Mouse (Mus musculus) cerebellum, postnatal 4 days (tissue): ENCODE data around the gene B3gnt6.
"Not testable (repeated sequence)": the region's sequence is repeated elsewhere in the genome, so short reads cannot be mapped to it uniquely, and the experiment has no call there.

Experiments used
- DNase-seq, 2 experiments: peaks; one replicate each; pipeline ENCODE4 v3.0.0; 2022; ENCODE audit warnings: low spot score in 2 of 2, mixed read lengths in 1 of 2

The B3gnt6 gene

DNA sequence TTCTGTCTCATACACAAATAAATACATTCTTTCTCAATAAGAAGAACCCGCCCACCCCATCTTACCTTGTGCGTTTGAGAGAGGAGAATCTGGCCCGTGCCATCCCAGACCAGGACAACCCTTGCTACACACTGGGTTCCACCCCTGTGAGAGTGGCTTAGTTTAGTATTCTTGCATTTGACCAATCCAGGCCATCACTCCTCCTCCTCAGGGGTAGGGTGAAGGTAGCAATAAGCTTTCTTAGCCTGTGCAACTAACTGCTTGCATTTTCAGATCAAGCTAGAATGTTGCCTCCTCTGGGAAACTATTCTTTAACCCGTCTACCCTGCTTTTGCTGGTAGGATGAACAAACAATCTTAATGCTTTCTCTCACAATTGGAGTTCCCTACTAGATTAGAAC lies at the start of gene B3gnt6:
Gene B3gnt6 (minus strand): TSS at position 101 of the 400 bp plus-strand sequence.
- no peak for DNase-seq

DNA sequence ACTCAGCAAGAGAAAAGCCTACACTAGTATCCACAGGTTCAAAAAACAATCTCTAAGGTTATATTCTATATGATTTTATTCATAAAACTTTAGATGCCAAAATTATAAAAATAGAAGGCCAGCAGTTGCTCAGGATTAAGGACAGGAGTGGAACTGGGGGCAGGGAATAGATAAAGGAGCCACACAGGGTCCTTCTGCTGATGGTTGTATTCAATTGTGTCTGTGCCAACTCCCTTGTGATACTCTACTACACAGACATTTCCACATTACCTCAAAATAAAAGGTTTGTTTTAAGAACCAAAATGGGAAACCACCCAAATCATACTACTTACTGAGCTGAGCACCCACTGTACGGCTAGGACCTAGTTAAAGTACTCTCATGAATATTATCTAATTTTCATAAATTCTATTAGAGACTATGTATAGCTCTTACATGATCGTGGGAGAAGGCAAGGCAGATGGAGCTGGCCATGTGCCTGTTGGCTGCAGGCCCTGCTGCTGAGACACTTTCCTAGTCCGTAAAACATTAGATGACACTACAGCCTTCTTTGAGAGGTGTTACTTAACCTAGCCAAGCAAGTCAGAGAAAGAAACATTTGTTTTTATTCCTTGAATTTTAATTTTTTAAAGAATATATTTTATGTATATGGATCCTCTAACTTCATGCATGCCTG lies 37.5 kb upstream of the B3gnt6 start:
- peak in 1 of 2 experiments; percentile 71 for DNase-seq

DNA sequence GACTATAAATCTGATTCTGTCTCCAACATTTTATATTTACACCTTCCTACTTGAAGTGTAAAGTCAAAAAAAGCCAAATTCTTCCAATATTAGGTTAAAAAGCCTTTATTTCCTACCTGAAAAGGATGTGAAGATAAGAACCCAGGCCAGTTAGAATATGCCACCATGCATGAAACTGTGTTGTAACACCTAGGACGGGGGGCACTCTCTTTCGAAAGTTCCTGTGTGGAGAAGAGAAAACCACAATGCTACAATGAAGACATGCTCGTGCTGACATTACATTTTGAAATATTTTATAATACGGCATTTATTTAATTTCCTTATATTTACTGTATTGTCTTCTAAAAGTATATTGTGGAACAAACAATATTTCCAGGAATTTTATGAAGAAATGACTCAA lies 24.5 kb upstream of the B3gnt6 start:
- no peak for DNase-seq

DNA sequence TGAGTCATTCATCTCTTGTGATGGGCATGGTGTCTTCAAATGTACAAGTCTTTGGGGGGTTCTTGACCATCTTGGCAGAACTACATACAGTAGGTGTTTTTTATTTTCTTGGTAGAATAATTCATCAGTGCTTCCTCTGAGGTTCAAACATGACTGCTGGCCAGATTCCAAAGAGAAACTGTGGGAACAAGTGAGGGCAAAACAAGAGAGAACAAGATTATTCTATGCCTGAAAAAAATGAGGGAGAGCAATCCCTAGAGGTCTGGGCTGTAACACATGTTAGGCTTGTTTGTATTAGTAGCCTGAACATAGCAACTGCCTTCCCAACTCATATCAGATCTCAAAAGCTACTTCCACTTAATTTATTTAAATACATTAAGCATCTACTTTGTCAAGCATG lies 17.4 kb upstream of the B3gnt6 start:
- no peak for DNase-seq

DNA sequence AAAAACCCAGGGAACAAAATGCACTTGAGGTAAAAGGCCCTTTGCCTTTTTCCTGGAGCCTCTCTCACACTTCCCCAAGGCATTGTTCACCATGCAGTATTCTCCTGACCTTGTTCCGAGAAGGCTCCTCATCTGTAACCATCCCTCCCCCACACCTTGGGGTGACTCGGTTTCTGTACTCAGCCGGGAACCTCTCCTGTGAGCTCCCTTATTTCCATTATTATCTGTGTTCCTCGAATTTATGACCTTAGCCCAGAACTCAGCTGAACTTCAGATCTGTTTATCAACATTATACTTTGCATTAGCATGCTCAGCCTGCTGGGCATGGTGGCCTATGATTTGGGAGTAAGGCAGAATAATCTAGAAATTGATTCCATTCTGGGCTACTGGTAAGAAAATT lies 3.7 kb upstream of the B3gnt6 start:
- DNase-seq, result no peak

DNA sequence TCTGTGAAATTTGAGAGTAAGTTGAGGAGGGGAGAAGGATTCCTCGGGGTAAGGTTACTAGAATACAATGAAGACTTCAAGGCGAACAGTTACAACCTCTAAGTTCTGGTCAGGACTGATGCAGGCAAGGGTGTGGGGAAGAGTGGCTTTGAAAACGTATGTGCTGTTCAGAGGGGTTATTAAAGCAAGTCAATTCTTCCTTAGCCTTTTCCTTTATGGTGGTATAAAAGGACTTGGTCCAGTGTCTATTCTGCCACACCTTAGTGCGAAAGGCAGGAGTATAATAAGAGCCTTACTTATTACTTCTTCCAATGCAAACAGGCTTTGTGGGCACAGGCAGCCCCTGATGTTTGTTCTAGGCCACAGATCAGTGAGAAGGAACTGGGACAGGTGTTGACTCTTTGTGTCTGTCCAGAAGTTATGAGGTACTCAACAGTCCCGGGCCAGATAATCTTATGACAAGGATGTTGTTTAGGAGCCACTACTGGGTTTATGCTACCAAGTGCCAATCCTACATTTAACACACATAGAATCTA lies 2.3 kb upstream of the B3gnt6 start:
- no peak for DNase-seq

DNA sequence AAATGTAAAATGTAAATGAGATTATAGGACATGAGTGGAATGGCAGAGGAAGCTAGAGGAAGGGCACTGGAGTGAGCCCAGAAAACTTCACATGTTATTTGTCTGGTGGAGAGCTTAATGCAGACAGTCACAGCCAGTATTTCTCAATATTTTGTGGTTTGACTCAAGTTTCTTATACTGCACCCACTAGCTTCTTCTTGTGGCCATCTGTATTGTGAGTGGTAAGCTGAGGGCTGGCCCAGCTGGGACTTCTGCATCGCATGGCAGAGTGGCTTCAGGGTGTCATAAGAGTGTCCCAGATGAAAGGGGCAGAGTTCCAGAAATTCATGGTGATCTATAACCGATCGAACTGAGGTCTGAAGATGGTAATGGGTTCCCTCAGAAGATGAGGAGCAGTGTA lies 1.1 kb upstream of the B3gnt6 start:
- DNase-seq, result no peak

DNA sequence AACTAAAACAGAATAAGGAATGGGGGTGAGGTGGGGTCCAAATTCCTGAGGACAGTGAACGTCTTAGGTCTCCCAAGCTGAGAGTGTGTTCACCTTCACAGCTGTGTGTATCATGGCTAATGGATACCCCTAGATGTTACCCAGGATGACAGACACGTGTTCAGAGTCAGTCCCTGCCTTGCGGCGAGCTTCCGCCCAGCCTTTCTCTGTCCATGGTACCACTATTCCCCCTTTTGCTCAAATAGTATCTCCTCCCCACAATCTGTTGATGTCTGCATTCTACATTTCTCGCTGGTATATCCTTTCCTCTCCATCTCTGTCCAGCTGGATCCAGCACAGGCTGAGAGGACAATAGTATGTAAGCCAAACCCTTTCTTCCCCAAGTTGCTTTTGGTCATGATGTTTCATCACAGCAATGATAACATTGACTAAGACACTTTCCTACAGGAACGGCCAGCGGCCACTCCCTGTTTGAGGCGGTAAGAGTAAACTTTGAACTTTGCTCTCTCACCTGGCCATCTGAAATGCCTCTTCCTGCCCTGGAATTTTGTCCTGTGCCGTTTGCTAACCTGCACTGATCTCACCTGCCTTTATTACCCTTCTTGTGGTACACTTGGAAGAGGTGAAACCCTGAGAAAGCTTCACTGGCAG lies 4.0 kb downstream of the B3gnt6 start:
- DNase-seq, result no peak

DNA sequence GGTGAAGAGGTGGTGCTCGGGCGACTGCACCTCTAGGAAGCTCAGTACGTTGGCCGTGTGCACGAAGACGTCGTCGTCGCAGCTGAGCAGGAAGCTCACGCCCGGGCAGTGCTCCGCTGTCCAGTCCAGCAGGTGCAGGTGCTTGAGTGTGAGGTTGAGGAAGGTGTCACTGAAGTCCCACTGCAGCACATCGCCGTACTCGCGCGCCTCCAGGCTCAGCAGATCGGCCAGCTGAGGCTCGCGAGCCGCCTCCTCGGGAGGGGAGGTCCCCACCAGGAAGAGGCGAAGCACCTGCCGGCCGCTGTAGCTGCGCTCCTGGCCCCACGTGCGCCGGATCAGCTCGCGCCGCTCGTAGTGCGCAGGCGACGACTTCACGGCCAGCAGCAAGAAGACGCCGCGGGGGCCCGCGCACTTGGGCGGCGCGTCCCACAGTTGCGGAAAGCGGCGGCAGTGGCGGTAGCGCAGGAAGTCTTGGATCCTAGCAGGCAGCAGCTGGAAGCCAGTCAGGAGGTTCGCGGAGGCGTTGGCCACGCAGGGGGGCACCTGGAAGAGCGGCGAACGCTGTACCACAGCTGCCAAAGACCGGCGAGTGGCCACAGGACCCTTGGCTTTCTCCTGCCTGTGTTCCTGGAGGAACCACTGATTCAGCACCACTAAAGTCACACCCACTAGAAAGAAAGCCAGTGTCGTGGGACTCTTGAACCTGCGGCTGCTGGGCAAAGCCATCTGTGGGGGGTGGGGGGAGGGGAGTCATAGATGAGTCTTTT lies 5.1 kb downstream of the B3gnt6 start:
- peak in 1 of 2 experiments; percentile 21 for DNase-seq

DNA sequence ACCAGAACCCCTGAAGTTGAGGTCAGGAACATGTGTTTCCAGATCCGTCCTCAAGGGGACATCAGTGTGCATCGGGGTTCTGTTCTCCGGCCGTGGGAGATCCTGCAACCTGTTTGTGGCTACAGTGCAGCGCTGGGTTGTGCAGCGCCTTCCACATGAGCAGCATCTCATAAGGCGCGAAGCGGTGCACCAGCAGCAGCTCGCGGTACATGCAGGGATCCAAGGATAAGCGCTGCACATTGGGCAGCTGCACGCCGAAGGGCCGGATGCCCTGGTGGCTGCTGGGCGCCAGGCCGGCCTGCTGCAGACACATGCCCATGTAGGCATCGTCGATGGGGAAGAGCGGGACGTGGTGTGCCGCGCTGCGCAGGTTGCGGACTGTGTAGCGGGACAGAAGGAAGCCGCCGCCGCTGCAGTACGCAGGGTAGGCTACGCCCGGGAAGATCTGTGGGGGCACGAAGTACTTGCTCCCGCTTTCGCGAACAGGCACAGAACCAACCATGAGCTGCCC lies 5.7 kb downstream of the B3gnt6 start:
- DNase-seq, result peak in 1 of 2 experiments; percentile 42

DNA sequence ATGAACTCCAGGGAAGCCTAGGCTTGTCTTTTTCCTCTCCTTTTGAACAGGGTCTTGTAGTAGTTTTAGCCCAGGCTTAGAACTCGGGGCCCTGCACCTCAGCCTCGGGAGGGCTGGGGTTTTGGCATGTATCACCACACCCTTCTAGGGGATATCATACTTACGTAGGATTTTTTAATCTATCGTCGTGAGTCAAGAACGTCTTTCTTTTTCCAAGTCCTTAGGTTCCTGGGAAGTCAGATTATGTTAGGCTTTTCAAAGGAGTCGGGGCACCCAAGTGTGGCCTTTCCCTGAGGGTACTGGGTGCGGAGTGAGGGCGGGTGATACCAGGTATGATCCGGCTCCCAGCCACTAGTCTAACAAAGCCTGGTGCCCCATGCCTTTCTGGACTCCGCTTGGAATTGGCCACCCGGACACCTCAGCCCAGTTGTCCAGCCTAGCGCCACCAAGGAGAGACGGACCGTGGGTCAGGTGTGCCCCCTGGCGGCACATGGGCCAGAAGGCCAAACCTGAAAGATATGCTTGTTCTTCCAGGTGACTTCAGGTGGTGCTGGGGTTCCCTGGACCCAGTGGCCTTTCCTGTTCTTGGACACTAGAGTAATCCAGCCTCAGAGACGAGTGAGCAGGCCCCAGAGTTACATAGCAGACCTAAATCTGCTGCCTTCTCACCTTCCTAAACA lies 7.6 kb downstream of the B3gnt6 start:
- DNase-seq, result no peak

DNA sequence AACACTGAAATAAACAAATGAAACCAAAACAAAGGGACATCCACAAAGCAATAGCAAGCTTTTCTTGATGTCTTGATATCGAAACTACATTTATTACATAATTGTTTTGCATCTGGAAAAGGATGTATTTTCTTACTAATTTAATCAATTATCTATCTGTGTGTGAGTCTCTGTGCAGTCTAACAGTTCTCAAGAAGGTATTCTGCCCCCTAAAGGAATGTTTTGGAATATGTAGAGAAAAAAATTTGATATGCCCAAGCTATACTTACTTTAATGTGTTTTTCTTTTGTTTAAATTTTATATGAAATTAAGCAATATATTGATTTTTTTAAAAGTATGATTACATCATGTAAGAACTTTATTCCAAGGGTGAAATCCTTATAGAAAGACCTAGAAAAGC lies 8.7 kb downstream of the B3gnt6 start:
- no peak for DNase-seq

DNA sequence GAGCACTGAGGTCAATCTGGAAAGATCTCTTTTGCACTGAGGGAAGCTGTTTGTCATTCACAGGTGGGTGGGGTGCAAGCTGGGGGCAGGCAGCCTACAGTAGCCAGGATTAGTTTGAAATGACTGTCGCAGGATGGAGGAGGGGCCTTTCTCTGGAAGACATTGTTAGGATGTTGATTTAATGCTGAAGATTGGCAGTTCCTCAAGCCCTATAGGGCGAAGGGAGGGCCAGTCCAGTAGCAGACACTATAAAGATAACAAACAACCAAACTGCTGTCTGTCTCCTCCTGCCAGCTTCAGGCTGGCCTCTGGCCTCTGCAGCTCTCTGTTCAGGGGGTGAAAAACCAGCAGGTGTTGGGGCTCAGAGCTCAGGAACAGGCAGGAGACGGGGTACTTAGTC lies 9.5 kb downstream of the B3gnt6 start:
- no peak for DNase-seq

DNA sequence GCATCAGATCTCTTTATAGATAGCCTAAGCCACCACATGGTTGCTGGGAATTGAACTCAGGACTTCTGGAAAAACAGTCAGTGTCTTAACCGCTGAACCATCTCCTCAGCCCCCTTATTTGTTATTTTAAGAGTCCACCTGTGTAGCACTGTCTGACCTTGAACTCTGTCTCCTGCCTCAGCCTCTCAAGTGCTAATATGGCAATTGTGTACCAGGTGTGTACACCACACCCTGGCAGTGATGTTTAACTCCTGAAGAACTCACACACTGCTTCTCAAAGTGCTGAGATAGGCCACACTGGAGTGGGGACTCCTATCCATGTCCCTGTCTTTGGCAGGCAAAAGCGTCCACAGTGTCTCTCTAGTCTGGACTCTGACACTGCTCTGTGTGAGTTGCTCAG lies 10.6 kb downstream of the B3gnt6 start:
- no peak for DNase-seq

DNA sequence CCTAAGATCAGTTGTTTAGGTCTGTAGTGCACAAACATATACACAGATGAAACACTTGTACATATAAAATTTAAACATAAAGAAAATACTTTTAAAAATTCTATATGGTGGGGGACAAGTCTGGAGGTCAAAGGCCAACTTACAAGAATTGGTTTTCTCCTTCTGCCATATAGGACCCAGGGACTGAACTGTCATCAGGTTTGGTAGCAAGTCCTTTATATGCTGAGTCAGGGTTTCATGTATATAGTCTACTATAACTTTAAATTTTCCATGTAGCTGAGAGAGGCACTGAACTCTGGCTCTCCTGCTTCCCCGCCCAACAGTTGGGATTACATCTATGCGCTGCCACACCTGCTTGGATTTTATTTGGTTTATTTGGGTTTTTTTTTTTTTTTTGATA lies 11.0 kb downstream of the B3gnt6 start:
- no peak for DNase-seq

DNA sequence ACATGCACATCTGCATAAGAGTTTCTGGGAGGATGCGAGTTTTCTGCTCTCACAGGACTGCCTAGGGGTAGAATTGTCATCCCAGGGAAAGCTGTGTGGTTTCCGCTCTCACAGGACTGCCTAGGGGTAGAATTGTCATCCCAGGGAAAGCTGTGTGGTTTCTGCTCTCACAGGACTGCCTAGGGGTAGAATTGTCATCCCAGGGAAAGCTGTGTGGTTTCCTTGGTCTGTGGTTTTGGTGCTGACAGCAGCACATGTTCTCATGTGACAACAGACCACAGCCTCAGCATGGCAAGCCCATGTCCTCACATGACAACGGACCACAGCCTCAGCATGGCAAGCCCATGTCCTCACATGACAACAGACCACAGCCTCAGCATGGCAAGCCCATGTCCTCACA lies 11.9 kb downstream of the B3gnt6 start:
- not testable (repeated sequence) for DNase-seq

DNA sequence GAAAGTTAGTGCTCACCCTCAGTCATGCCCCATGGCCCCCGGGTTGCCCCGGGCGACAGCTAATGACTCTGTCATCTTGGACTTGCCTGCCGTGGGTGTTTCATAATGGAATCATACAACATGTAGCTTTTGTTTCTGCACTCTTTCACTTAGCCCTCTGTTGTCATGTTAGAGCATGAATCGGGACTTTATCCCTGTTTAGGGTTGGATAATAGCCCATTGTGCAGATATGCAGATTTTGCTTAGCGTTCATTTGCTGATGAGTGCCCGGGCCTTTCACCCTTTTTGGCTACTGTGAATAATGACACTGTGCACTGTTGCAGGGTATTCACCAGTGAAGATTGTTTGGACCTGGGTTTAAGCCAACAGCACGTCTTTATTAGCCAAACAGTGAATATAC lies 12.6 kb downstream of the B3gnt6 start:
- DNase-seq, result no peak

DNA sequence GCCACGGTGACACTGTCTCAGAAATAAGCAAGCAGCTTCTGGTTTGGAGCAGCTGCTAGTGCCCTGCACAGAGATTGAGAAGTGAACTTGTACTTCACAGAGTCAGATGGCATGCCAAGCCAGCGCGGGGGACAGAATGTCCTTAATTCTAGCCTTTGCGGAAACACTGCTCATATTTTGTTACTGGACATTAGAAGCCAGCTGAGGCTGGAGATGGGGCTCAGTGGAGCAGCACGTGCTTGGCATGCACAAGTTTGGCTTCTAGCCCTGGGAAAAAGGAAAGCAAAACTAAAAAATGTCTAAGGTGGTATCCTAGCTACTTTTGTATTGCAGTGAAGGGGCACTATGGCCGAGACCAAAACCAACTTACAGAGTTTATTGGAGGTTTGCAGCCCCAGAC lies 14.0 kb downstream of the B3gnt6 start:
- no peak for DNase-seq

DNA sequence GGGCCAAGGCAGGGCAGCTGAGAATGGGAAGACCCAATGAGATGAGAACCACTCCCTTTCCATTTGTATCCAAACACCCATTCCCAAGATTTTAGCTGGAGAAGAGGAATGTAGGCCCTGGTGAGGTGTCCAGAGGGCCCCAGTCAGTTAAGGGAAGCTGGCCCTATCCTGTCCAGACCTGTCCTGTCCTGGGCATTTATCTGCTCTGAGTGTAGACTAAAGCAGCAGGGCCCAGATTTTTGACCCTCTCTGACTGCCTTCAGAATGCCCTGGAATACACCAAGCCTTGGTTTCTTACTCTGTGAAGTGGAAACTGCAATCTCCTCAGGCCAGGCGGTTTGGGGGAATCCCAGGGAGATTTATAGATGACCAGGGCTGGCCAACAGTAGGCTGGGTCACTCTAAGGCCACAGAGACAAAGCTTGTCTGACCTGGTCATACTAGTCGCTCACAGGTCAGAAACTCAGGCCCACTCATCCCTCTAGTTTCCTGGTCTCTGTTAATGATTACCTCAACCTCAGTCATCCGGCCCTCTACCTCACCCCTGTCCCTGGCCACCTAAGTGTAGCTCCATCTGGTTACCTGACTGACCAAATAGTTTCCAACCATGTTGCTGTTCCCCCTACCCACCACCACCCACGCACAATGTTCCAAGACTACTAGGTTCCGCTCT lies 20.6 kb downstream of the B3gnt6 start:
- DNase-seq, result no peak

DNA sequence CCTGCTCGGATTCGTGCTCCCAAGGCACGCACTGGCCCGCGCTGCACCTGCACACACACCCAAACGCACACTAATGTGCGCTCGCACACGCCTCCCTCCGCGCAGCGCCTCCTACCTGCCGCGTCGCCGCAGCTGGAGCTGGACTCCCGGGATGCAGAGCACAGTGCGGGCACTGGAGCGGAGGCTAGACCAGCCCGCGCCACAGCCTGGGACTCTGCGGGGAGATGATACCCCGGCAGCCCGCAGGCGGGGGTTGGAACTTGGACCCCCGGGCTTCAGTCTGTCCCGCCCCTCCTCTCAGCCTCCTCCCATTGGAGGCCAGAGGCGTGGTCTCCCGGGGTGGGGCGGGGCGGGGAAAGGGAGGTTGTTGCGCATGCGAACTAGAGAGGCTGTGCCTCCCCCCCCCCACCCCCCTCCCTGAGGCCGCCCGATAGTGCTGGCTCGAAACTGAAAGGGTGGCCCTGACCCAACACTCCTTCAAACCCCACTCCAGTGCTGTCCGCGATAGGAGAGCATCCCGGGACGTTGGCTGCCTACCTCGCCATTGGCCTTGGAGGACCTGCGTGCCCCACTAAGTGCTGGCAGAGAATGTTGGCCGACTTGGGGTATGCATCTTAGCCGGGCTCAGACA lies 21.2 kb downstream of the B3gnt6 start, which contains the start of gene Capn5:
Gene Capn5 (minus strand): TSS at position 346 of the 631 bp plus-strand sequence.
- peak; percentile 38 to 41 for DNase-seq

DNA sequence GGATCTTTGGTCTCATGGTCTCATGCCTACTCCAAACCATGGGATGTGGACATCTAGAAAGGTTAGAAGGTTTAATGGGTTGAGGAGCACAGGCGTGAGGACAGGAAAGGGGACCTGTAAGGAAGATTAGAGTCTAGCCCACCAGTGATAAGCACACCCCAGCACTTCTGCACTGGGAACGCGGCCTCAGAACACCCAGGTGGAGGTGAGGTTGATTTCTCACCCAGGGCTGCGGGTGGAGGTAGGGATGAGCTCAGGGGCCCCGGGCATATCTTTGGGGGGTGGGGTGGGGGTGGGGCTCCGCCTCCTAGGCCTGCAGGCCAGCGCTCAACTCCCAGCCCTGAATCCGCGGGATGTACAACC lies 21.7 kb downstream of the B3gnt6 start:
- DNase-seq, result no peak
